Mouse (Mus musculus) kidney, adult 2 months (tissue): ENCODE measurements around the gene E130311K13Rik. TPM values are rescaled to one million over a fixed set of nuclear protein-coding genes. Genes with fewer than 3 reads are reported as not detected.
A peak's percentile ranks its signal among the peaks of the same experiment; 100 is the strongest.

Experiments
- DNase-seq: peaks from one replicate; pipeline ENCODE4 v3.0.0; 2021
- H3K27ac ChIP-seq: fragments of 200-500 bp; 2 replicates; pipeline ENCODE4 v1.5.1; 2012; ENCODE audit warnings: low read depth, low read length, control low read depth, inconsistent platforms; ENCODE audit not compliant: insufficient read depth
- H3K27me3 ChIP-seq: fragments of 200-500 bp; replicated peaks from 2 replicates; pipeline ENCODE4 v1.6.1; 2012; ENCODE audit warnings: mild to moderate bottlenecking, moderate library complexity, low read length, inconsistent platforms; ENCODE audit not compliant: control insufficient read depth, insufficient read depth
- H3K36me3 ChIP-seq: fragments of 200-500 bp; 2 replicates; pipeline ENCODE4 v1.6.1; 2012; ENCODE audit warnings: mild to moderate bottlenecking, moderate library complexity, low read length, inconsistent platforms; ENCODE audit not compliant: control insufficient read depth, insufficient read depth
- H3K4me1 ChIP-seq: fragments of 200-500 bp; 2 replicates; pipeline ENCODE4 v1.6.1; 2011; ENCODE audit warnings: low read length; ENCODE audit not compliant: control insufficient read depth, insufficient read depth
- H3K4me3 ChIP-seq: fragments of 200-500 bp; 2 replicates; pipeline ENCODE4 v1.5.1; 2011; ENCODE audit warnings: mild to moderate bottlenecking, low read depth, low read length, control low read depth; ENCODE audit not compliant: insufficient read depth
- CTCF ChIP-seq: fragments of 200-500 bp; conservative IDR thresholded peaks from 2 replicates; pipeline ENCODE4 v1.5.1; 2011; ENCODE audit warnings: low read depth, mild to moderate bottlenecking, control low read depth, low read length, moderate library complexity, mixed read lengths; ENCODE audit not compliant: insufficient read depth, insufficient read length
- POLR2A ChIP-seq: fragments of 200-500 bp; IDR thresholded peaks from one replicate; pipeline ENCODE4 v1.6.1; 2011; ENCODE audit warnings: low read depth, low read length, control low read depth
- WGBS: fragments of 180-500 bp; shearing (Covaris S2); methylation state at CpG from one replicate; pipeline ENCODE4 v1.1.7; 2018; 5-methylcytosine and 5-hydroxymethylcytosine counted together
- polyA plus RNA-seq: library from polyadenylated mRNA; depleted of rRNA; stranded (reverse); fragments of >200 nt; gene quantifications from 2 replicates; pipeline ENCODE4 v1.2.3, GENCODE M21; 2012

The E130311K13Rik gene
- polyA plus RNA-seq, 1 experiment, result 6.1 TPM

DNA sequence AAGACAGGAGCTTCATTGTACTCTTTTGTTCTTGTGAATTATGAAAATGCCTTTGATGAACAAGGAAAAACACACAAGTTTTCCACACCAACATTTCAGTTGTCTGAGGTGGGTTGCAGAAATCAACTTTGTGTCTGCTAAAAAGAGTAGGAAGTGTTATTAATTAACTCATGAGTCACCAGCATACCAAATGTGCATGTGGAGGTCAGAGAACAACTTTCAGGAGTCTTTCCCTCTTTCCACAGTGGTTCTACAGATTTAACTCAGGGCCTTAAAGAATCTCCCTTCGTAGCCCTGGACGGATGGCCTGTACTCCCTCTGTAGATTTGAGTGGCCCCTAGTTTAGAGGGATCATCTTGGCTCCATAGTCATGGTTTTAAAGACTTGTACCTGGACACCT lies 25.1 kb downstream of the E130311K13Rik start:
- 41% methylated on average over 2 of the region's 2 CpGs for WGBS
- TF ChIP-seq POLR2A (no peak), CTCF (no peak)
- Histone ChIP-seq H3K36me3 (no peaks in the 10 kb centered on the region), H3K4me1 (peaks cover 10% of the 10 kb centered on the region), H3K4me3 (no peak overlapping the region), H3K27ac (peak overlapping the region; percentile 87), H3K27me3 (no peaks in the 10 kb centered on the region)
- peak; percentile 60 for DNase-seq

DNA sequence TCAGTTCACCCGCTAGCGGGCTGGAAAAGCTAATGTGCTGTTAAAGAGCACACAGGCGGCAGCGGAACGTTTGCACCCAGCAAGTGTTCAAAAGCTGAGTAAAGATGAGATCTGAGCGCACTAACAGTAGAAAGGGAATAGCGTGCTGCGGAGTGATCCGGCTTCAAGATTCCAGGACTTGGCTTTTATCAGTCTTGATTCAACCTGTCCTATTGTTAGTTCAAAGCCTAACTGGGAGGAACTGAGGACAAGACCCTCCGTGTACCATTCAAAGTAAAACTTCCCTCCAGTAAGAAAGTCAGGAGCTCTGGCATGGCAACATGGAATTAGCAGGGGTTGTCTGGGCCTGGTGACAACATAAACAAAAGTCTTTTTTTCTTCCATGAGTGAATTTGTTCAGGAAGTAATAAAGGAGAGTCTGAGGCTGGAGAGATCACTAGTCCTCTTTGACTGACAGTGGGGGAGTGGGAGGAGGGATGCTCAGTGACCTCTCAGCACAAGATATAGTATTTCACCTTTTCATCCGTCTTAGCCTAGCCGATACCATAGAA lies 29.2 kb downstream of the E130311K13Rik start:
- DNase-seq, result peak; percentile 44
- no peak for TF ChIP-seq CTCF
- no peak for TF ChIP-seq POLR2A
- Histone ChIP-seq H3K36me3 (no peaks in the 10 kb centered on the region), H3K27ac (no peak overlapping the region), H3K4me1 (peaks cover 13% of the 10 kb centered on the region), H3K27me3 (no peaks in the 10 kb centered on the region), H3K4me3 (no peak overlapping the region)
- WGBS, result 13% methylated on average over 12 of the region's 12 CpGs

DNA sequence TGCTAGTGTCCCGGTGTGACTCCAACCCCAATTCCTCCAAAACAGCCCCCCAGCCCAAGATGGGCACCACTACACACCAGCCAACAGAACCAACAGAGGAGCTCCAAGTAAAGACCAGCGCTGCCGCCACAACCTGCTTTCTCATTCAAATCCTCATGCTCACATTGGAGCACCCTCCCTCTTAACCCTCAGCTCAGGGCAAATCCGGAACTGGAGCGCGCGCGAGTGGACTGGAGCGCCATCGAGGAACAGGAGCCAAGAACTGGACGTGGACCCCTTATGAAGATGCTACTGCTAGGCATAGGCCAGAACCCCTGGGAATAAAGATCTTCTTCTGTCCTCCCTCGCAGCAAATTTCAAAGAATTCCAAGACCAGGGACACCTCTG lies 30.0 kb downstream of the E130311K13Rik start, which contains the start of gene Plch1:
TSS of gene Plch1 (minus strand) at position 164 of the 387 bp plus-strand sequence.
- H3K27me3 ChIP-seq, result no peaks in the 10 kb centered on the region
- no peaks in the 10 kb centered on the region for H3K36me3 ChIP-seq
- peak within 1 kb of the TSS; percentile 8; the same call in 1 of the 2 replicates for H3K27ac ChIP-seq
- under 1% methylated on average over 12 of the region's 12 CpGs for WGBS
- no peak for TF ChIP-seq POLR2A
- no peak for TF ChIP-seq CTCF
- peak within 1 kb of the TSS; percentile 79 for H3K4me3 ChIP-seq
- peaks cover 8% of the 10 kb centered on the region; the same call in 1 of the 2 replicates for H3K4me1 ChIP-seq
- peak; percentile 63 for DNase-seq

DNA sequence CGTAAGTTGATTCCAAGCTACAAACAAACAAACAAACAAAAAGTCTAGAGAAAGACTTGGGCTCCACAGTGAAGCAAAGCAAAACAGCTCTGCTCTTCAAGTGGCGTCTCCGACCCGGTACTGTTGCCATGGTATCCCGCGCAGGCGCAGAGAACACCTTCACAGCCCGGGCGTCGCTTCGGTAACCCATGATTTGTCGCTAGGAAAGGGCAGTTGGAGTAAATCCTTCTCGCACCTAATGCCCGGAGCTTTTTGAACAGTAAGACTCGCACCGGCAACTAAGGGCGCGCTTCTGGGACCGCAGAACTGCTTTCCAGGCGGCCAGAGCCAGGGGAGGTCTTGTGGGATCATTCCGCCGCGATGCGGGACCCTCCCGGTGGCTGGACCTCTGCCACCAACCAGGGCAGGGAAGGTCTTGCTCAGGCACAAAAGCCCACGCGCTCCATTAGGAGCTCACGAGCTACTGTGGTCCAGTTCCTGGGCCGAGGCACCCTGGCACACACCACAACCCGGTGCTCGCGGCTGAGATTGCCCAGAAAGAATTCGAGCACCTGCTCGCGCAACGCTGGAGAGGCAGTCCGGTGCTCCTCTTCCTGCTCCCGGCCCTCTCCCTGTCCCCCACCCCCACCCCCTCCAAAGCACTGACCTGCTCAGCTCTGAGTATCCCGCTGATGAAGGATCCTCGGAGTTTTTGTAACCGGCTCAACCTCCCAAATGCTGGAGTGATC lies 30.5 kb downstream of the E130311K13Rik start:
- peak overlapping the region; percentile 8; the same call in 1 of the 2 replicates for H3K27ac ChIP-seq
- peak overlapping the region; percentile 79 for H3K4me3 ChIP-seq
- TF ChIP-seq POLR2A, result no peak
- no peak for TF ChIP-seq CTCF
- DNase-seq, result peak; percentile 92
- no peaks in the 10 kb centered on the region for H3K36me3 ChIP-seq
- H3K27me3 ChIP-seq, result no peaks in the 10 kb centered on the region
- H3K4me1 ChIP-seq, result peaks cover 11% of the 10 kb centered on the region; the same call in 1 of the 2 replicates
- WGBS, result under 1% methylated on average over 41 of the region's 41 CpGs

DNA sequence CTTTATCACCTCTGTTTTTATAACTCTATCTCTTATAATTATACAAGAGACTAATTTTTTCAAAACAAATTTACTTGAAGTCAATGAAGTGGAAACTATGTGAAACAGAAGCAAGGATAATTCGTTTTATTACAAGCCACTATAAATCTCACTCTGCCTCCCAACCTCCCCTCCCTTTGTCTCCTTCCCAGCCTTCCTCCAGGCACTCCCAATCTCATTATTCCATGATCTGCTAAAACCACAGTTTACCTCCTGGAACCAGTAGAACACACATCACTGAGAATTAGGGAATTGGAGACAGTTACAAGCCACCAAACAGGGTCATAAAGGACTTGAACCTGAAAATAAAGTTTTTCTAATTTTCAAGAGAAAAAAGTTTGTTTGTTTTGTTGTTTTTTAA lies 32.1 kb downstream of the E130311K13Rik start:
- no peak overlapping the region for H3K4me3 ChIP-seq
- H3K36me3 ChIP-seq, result no peaks in the 10 kb centered on the region
- no peak overlapping the region for H3K27ac ChIP-seq
- peaks cover 14% of the 10 kb centered on the region; the same call in 1 of the 2 replicates for H3K4me1 ChIP-seq
- no peaks in the 10 kb centered on the region for H3K27me3 ChIP-seq
- 18% methylated on average over 1 of the region's 1 CpGs for WGBS
- TF ChIP-seq POLR2A, result no peak
- TF ChIP-seq CTCF, result no peak
- no peak for DNase-seq

DNA sequence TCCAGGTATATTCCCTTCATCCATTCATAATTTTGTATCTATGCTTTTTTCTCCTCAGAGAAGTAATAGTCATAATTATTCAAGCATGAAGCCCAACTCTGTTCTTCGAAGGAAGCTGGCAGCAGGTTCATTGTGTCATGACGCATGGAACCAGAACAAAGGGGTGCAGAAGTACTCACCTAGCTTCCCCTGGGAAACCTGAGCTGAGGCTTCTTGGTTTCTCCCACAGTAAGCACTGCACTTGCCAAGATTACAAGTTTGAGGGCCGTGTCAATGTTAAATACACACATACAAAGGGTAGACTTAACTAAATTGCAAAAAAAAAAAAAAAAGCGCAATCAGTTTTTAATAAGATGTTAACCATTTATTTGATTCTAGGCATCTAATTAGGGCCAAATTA lies 33.0 kb downstream of the E130311K13Rik start:
- H3K27me3 ChIP-seq, result no peaks in the 10 kb centered on the region
- H3K4me1 ChIP-seq, result peaks cover 14% of the 10 kb centered on the region; the same call in 1 of the 2 replicates
- H3K4me3 ChIP-seq, result no peak overlapping the region
- WGBS, result 60% methylated on average over 4 of the region's 4 CpGs
- H3K27ac ChIP-seq, result no peak overlapping the region
- no peak for TF ChIP-seq POLR2A
- TF ChIP-seq CTCF, result no peak
- no peak for DNase-seq
- no peaks in the 10 kb centered on the region for H3K36me3 ChIP-seq

DNA sequence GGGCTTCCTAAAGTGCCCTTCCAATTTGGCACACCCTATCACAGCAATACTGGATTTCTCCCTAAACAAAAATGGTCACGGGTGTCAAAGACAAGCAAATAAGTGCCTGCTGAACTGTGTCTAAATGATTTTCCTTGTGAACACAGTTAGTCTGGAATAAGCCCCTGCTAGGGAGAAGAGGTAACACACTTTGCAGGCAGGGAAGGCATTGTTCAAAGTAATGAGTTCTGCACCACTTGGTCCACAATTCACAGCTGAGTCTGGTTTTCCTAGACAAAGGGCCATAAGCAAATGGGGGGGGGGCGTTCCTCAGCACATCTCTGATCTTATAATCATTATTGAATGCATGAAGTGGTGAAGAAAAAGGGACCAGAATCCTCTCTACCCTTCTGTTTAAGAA lies 33.5 kb downstream of the E130311K13Rik start:
- Histone ChIP-seq H3K4me1 (peaks cover 14% of the 10 kb centered on the region; the same call in 1 of the 2 replicates), H3K27ac (no peak overlapping the region), H3K36me3 (no peaks in the 10 kb centered on the region), H3K27me3 (no peaks in the 10 kb centered on the region), H3K4me3 (no peak overlapping the region)
- no peak for TF ChIP-seq CTCF
- no peak for TF ChIP-seq POLR2A
- DNase-seq, result no peak
- WGBS, result 49% methylated on average over 2 of the region's 2 CpGs
